Mouse (Mus musculus): ENCODE results near the gene Icam4.

DNA sequence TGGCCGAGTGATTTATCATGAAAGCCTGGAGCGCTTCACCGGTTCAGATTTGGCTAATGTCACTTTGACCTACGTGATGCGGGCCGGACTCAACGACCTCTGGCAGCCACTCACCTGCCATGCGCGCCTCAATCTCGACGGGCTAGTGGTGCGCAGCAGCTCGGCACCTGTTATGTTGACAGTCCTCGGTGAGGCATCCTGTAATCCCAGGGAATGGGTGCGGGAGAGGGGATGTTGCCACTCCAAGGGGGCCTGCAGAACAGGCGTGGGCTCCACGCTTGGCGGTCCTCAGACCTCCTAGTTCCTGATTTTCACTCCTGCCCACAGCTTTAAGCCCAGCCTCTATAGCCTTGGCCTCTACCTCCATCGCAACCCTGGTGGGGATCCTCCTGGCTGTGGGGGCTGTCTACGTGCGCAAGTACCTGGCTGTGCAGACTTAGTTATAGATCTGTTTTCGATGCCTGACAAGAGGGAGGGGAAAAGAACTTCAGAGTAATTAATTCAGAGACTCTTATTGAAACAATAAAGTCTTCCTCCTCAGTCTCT lies 955 bp downstream of the Icam4 start:
- TF ChIP-seq CTCF (IDR thresholded peaks at IDR 0.05; ENCODE audit: insufficient read depth, low read length) (no peak), POLR2A (IDR thresholded peaks at IDR 0.05; ENCODE audit: borderline replicate concordance, extremely low read depth, low read depth, low read length) (no peak)
